Mouse (Mus musculus) G1E-ER4 (cell line): ENCODE results near the gene Slc31a2. TPM values are rescaled to one million over a fixed set of nuclear protein-coding genes. Genes with fewer than 3 reads are reported as not detected.

Experiments used
- GATA1 ChIP-seq: IDR thresholded peaks from one replicate; pipeline ENCODE4 v1.8.0; 2012; ENCODE audit warnings: low read length, inconsistent platforms
- polyA plus RNA-seq: library from polyadenylated mRNA; stranded (reverse); fragments of >175 nt; gene quantifications from 2 replicates; pipeline ENCODE4 v1.2.3, GENCODE M21; 2012

Slc31a2 gene
- 0.11 and 0.18 TPM in 2 replicates for polyA plus RNA-seq

DNA sequence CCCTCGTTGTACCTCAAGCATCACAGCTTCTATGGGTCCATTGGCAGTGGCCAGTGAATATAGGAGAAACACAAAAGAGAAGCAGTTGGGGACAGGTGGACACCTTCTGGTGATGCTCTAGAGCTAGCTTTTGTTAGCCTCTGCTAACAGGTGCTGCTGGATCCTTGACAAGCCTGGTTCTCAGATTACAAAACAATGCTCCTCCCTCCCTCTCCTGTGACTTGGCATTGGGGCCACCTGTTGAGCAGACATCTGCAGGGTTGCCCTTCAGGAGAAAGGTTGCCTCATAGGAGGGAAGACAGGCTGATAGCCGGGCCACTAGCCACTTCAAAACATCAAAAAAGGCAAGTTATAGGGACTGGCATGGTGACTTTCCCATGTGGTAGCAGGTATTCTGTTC is at the start of gene Slc31a2:
Gene Slc31a2, plus strand, starts transcription at position 287 of the 400 bp plus-strand sequence.
- no peak for TF ChIP-seq GATA1

DNA sequence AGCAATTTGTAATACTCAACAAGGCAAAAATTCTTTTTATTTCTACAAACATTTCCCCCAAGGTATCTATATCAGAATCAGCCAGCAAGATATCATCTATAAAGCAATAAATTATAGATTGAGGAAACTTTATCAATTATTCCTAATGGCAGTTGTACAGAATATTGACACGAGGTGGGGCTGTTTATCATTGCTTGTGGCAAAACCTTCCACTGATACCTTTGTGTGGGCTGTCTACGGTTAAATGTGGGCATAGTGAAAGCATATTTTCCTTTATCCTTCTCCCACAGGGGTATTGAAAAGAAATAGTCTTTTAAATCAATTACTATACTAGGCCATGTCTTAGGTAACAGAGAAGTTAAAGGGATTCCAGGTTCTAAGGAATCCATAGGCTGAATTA is 48.9 kb upstream of the Slc31a2 start:
- no peak for TF ChIP-seq GATA1

DNA sequence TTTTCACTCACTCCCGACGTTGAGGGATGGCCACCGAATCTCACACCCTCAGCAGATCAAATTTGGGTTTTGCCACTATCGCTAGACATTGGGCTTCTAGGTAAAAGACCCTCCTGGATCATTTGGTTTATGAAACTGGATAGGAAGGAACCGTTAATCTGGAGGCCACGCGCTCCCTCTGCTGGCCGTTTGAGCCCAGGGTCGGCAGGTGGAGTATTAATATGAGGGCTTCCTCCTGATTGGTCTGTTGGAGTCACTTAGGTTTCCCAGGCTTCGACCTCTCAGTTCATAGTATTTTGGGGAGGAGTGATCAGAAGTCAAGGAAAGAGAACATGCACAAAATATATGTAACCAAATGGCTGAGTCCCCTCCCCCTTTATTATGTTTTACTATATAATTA is 34.0 kb upstream of the Slc31a2 start:
- TF ChIP-seq GATA1, result no peak

DNA sequence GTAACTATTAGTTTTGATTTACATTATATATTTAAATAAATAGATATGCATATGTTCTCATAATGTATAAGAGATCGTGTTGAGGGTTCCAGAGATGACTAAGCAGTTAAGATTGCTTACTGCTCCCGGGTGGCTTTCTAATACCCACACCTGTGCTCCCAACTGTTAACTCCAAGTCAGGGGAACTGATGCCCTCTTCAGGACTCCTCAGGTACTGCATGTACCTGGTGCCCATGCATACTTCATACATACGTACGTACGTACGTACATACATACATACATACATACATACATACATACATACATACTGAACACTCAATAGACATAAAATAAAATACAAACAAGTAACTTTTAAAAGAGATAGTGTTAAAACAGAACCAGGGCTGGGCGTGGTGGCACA is 32.9 kb upstream of the Slc31a2 start:
- no peak for TF ChIP-seq GATA1

DNA sequence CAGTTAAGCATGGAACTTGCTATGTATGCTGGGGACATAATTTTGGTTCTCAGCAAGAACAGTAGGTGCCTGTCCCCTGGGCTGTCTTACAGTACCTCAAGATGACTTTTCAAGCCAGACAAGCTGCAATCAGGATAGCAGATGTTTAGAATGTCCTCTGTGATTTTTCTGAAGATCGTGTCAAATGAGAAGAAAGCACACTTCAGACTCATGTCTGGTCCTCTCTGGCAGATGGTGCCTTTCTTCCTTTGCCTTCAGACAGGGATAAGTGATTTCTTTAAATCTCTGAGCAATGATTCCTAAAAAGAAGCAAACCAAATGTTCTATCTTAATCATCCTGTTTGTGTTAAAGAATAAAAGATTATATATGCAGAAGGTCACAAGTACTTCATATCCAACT is 32.2 kb upstream of the Slc31a2 start:
- no peak for TF ChIP-seq GATA1

DNA sequence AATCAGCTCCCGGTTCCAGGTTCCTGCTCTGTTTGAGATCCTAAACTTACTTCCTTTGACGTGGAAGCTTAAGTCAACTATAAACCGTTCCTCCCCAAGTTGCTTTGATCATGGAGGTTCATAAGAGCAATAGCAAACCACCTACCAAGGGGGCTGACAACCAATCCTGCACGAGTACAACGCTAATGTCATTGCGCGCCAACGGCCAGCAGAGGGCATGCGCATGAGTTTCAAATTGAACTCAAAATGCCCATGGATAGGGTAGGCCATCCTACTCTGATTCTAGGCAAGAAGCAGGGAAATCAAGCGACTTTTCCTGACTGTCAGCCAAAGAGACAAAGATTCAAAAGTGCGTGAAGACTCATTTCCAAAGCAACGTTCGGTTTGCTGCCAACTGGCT is 31.6 kb upstream of the Slc31a2 start, which contains the start of gene Zfp37:
Gene Zfp37, minus strand, starts transcription at position 279 of the 400 bp plus-strand sequence.
- TF ChIP-seq GATA1, result no peak

DNA sequence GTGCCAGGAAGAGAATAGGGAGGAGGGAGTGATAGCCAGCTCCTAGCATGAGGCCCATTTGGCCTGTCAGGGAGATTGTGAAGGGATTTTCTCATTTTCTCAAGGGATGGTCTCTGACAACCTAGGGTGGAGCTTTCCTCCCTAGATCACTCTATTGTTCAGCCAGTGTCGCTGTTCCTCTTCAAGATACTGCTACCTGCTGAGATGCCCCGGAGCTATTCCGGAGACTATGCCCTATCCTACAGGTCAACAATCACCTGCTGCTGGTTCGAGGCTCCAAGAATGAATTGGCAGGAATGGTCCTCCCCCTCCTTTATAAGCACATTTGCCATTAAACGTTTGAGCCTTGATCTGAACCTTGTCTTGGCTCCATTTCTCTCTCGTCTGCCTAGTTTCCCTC is 21.8 kb upstream of the Slc31a2 start:
- no peak for TF ChIP-seq GATA1

DNA sequence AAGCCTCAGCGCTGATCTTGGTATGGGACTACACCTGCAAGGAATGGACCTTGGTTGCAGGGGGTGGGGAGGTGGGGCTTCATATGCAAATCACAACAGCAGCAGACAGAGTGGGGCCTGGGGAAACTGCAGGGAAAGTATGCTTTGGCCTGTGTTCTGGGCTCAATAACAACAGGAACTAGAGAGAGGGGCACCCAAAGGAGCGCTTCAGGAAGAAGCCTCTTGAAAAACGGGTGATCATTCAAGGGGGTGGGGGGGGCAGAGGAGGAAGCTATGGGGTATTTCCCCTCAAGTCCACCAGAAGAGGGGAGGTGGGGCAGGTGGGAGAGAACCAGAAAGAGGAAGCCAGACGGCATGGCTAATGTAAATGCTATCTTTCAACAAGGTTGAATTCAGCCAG is 14.0 kb upstream of the Slc31a2 start:
- no peak for TF ChIP-seq GATA1

DNA sequence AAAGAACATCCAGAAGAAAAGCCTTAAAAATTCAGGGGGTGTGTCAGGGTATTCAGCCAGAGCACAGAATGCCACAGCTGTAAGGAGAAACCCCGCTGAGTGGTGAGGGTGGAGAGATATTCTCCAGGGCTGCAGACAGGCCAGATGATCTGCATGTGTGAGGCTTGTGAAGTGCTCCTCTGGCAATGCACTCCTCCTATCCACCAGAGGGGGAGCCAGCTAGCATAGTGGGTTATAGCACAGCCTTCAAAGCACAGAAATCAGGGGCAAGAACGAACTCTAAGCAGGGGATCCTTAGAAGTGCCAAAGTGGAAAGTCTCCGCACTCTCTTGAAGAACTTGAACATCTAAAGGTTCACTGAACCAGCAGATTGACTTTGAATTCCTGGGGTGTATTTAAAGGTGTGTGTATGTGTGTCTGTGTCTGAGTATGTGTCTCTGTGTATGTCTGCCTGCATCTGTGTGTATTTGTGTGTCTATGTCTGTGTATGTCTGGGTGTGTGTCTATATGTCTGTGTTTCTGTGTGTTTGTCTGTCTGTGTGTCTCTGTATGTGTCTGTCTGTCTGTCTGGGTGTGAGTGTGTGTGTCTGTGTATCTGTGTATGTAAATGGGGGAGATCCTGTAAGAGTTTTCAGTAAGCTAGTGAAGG is 11.3 kb upstream of the Slc31a2 start:
- no peak for TF ChIP-seq GATA1

DNA sequence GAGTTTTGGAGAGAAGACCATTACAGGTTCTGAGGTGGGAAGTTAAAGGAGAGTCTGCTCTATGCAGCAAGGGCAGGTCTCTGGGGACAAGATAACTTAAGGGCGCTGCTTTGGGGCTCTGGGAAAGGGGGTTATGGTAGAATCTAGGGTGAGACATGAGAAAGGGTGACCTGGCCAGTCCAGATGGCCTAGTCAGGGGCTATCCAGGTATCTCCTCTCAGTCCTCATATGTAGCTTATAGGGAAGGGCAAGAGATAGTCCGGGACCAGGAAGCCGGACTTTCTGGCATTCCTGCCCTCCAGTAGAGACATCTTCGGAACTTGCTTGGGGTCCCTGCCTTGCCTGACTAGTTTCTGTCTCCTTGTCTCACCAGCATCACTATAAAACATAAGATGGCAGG is 10.6 kb upstream of the Slc31a2 start:
- TF ChIP-seq GATA1, result no peak

DNA sequence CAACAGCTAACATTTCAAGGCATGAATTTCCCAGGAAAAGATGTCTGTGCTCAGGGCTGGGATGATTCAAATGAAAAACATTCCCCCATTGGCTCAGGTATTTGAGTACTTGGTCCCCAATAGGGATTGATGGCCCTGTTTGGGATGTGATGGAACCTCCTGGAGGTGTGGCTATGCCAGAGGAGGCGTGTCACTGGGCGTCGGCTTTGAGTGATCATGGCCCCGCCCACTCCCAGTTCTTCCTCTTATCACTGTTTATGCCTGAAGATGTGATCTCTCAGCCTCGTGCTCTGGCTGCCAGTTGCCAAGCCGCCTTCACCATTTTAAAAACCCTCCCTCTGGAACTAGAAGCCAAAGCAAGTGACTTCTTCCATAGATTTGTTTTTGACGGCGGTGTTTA is 7.8 kb upstream of the Slc31a2 start:
- TF ChIP-seq GATA1, result no peak

DNA sequence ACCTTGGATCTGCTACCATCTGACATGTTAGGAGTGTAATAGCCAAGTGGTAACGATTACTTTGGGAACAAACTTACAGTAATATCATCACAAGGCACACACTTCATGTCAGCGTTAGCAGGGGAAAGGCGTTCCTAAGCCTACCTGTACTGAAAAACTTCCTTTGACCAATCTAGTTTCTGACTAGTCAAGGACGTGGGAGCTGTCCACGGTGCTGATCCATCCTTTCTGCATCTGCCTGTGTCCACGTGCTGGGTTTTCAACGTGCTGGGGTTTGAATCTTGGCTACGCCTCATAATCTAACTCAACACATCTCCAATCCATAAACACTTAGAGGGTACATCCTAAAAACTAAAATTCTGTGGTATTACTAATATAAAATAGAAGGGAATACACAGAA is 5.4 kb upstream of the Slc31a2 start:
- no peak for TF ChIP-seq GATA1

DNA sequence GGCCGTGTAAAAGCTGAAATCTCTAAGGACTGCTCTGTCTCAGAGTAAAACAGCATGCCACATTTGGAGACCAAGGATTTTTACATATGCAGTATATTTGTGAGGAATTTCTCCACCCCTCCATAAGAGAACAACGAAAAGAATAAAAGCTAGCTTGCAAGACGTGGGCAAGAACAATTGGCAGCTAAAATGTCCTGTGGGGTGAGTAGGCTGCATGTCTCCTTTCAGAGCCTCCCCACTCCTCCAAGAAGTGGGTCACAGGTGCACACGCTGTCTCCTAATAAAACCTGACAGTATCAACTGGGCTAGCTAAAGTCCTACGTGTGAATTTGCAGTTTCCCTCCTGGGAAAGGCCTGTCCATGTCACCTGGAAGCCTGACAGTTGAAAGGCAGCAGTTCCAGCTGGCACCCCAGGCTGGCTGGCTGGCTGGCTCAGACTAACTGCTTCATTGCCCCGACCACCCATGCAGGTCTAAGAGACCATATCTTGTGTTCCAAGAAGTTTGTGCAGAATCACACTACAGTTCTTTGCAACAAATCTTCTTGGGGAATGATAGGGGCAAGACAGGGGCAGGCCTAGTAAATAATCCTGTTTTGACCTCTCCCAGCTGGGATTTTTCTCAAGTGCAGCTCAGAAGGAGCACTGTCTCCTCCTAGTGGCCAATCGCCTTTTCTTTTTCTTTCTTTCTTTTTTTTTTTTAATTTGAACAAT is 927 bp downstream of the Slc31a2 start:
- no peak for TF ChIP-seq GATA1

DNA sequence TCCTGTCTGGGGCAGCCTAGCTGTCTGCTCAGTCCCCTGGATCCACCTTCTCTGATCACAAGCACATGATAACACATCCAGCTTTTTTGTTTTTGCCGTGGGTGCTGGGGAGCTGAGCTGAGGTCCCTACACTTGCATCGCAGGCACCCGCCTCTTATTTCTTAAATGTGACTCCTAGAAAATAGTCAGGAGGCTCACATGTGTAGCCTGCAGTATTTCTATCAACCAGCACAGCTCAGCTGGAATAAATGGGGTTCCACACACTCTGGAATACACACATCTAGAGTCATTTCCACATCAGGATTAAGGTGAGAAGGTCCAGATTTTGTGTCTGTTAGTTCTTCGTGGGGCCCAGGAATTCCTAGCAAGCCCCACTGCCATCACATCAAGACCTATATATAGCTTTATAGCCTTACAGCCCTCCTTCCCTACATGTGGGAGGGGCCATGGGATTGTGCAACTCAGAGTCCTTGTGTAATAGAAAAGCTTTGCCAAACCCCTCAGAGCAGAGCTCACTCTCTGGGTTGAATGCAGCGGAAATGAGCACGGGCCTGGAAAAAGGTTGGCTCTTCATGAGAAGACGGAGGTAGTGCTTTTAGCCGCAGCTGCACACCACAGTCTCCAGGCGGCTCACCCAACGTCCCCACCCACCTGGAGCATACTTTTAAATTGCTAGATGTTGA is 2.9 kb downstream of the Slc31a2 start:
- no peak for TF ChIP-seq GATA1

DNA sequence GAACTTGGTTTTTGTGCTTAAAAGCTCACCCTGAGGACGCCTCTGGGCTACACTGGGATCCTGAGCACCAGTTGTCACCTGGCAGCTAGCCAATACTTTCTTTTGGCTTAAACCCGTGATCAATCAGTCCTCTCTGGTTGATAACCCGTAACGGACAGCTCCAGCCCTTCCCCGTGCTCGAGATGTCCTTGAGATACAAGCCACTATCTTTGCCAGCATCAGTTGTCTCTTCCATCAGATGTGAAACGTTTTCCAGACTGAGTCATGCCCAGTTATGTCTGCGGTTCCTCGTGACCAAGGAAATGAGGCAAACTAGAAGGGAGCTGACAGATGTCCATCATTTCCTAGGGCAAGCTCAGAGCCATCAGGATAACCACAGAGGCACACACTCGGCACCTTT is 4.7 kb downstream of the Slc31a2 start:
- TF ChIP-seq GATA1, result no peak

DNA sequence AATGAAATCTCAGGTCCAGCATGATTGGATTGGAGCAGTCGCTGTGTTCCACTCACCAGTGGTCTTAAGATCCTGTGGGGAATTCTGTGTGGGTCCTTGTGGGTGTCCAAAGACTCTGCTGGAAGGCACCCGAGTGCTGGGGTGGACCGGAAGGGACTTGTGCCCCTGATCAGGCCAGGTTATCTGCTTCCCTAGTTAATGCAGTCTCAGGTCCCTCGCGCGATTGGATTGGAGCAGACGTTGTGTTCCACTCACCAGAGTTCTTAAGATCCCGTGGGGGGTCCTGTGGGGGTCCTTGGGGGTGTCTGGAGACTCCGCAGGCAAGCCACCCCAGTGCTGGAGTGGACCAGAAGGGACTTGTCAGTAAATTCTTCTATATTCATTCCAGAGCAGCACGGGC is 10.3 kb downstream of the Slc31a2 start:
- TF ChIP-seq GATA1, result no peak

DNA sequence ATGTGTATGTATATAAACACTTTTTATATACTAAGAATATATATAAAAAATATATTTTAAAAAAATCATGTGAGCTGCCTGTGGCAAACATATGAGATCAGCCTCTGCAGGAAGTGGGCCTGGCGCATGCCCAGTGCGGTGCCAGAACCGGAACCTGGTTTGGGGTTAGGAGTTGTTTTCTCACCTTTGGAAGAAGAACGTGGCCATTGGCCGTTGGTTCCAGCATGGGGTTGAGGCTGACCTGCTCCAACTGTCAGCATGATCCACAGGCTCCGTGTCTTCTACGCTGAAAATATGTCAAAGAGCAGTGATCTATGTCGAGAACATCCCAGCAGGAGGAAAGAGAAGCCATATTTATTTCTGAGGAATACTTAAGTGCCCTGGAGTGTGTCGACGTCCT is 11.6 kb downstream of the Slc31a2 start:
- TF ChIP-seq GATA1, result no peak
